Mouse (Mus musculus): Measurements from ENCODE around the gene Mbtps2.

Mbtps2 gene

GRCm38 (mm10) chrX:157598186-157598996 is at the start of gene Mbtps2:
Gene Mbtps2 (minus strand): TSS chrX:157598715.
- in situ Hi-C loops (cut with MboI, MseI) = loop anchor here (10.0 kb wide), 1 partner anchor 114 kb away; no protein-coding TSS in a partner anchor

GRCm38 (mm10) chrX:157646399-157646798 is 47.9 kb upstream of the Mbtps2 start:
- in situ Hi-C loops (cut with MboI, MseI) = loop anchor here (10.0 kb wide), 1 partner anchor 1278 kb away; no protein-coding TSS in a partner anchor

GRCm38 (mm10) chrX:157644700-157645099 is 46.2 kb upstream of the Mbtps2 start:
- in situ Hi-C loops (cut with MboI, MseI) = loop anchor here (10.0 kb wide), 1 partner anchor 1280 kb away; no protein-coding TSS in a partner anchor

GRCm38 (mm10) chrX:157644300-157644699 is 45.8 kb upstream of the Mbtps2 start:
- in situ Hi-C loops (cut with MboI, MseI) = loop anchor here (10.0 kb wide), 1 partner anchor 1281 kb away; no protein-coding TSS in a partner anchor

- in situ Hi-C loops (cut with MboI, MseI) = loop anchor here (10.0 kb wide), 1 partner anchor 1282 kb away; no protein-coding TSS in a partner anchor
Observed at GRCm38 (mm10) chrX:157642856-157643255, 44.3 kb upstream of the Mbtps2 start.

GRCm38 (mm10) chrX:157637253-157637652 is 38.7 kb upstream of the Mbtps2 start:
- in situ Hi-C loops (cut with MboI, MseI) = no loop called here

GRCm38 (mm10) chrX:157633676-157634414 is 35.3 kb upstream of the Mbtps2 start:
- in situ Hi-C loops (cut with MboI, MseI) = no loop called here

GRCm38 (mm10) chrX:157630341-157630740 is 31.8 kb upstream of the Mbtps2 start:
- in situ Hi-C loops (cut with MboI, MseI) = no loop called here

- in situ Hi-C loops (cut with MboI, MseI) = no loop called here
Observed at GRCm38 (mm10) chrX:157612894-157613293, 14.4 kb upstream of the Mbtps2 start.

- in situ Hi-C loops (cut with MboI, MseI) = no loop called here
Observed at GRCm38 (mm10) chrX:157601450-157601849, 2.9 kb upstream of the Mbtps2 start.

GRCm38 (mm10) chrX:157597585-157598185 is 830 bp downstream of the Mbtps2 start:
- in situ Hi-C loops (cut with MboI, MseI) = loop anchor here (10.0 kb wide), 1 partner anchor 113 kb away; no protein-coding TSS in a partner anchor

GRCm38 (mm10) chrX:157596802-157597201 is 1.7 kb downstream of the Mbtps2 start:
- in situ Hi-C loops (cut with MboI, MseI) = loop anchor here (10.0 kb wide), 1 partner anchor 112 kb away; no protein-coding TSS in a partner anchor

GRCm38 (mm10) chrX:157595927-157596326 is 2.6 kb downstream of the Mbtps2 start:
- in situ Hi-C loops (cut with MboI, MseI) = loop anchor here (10.0 kb wide), 1 partner anchor 111 kb away; no protein-coding TSS in a partner anchor

GRCm38 (mm10) chrX:157594606-157595005 is 3.9 kb downstream of the Mbtps2 start:
- in situ Hi-C loops (cut with MboI, MseI) = loop anchor here (10.0 kb wide), 1 partner anchor 110 kb away; no protein-coding TSS in a partner anchor

GRCm38 (mm10) chrX:157587001-157587400 is 11.5 kb downstream of the Mbtps2 start:
- in situ Hi-C loops (cut with MboI, MseI) = no loop called here

- in situ Hi-C loops (cut with MboI, MseI) = no loop called here
Observed at GRCm38 (mm10) chrX:157586397-157586796, 12.1 kb downstream of the Mbtps2 start.

GRCm38 (mm10) chrX:157579108-157579614 is 19.4 kb downstream of the Mbtps2 start:
- in situ Hi-C loops (cut with MboI, MseI) = no loop called here

- in situ Hi-C loops (cut with MboI, MseI) = no loop called here
Observed at GRCm38 (mm10) chrX:157574683-157575082, 23.8 kb downstream of the Mbtps2 start.

GRCm38 (mm10) chrX:157568840-157569239 is 29.7 kb downstream of the Mbtps2 start, which contains the start of gene Yy2:
Gene Yy2 (minus strand): TSS chrX:157568985.
- in situ Hi-C loops (cut with MboI, MseI) = no loop called here

- in situ Hi-C loops (cut with MboI, MseI) = no loop called here
Observed at GRCm38 (mm10) chrX:157563794-157564193, 34.7 kb downstream of the Mbtps2 start.

- in situ Hi-C loops (cut with MboI, MseI) = no loop called here
Observed at GRCm38 (mm10) chrX:157547082-157547481, 51.4 kb downstream of the Mbtps2 start.

All from T-helper 1 cell (primary cell).